Mouse (Mus musculus) bone marrow, adult 2 months (tissue): ENCODE measurements around the gene Rsg1. TPM values are rescaled to one million over a fixed set of nuclear protein-coding genes. Genes with fewer than 3 reads are reported as not detected.

Source experiments
- H3K27ac ChIP-seq: fragments of 200-500 bp; 2 replicates; pipeline ENCODE4 v1.5.1; 2012; ENCODE audit warnings: low read depth, mild to moderate bottlenecking, control low read depth, inconsistent platforms, low read length; ENCODE audit not compliant: control insufficient read depth, poor library complexity, insufficient read depth
- H3K4me1 ChIP-seq: fragments of 200-500 bp; 2 replicates; pipeline ENCODE4 v1.6.1; 2011; ENCODE audit warnings: low read length; ENCODE audit not compliant: control insufficient read depth, insufficient read depth
- H3K4me3 ChIP-seq: fragments of 200-500 bp; replicated peaks from 2 replicates; pipeline ENCODE3; 2011; ENCODE audit warnings: mild to moderate bottlenecking, low read depth, low read length, control low read depth; ENCODE audit not compliant: control insufficient read depth
- CTCF ChIP-seq: fragments of 200-500 bp; IDR thresholded peaks from 2 replicates; pipeline ENCODE4 v1.5.1; 2011; ENCODE audit warnings: low read length, control low read depth; ENCODE audit not compliant: control insufficient read depth, insufficient read depth
- POLR2A ChIP-seq: fragments of 200-500 bp; IDR thresholded peaks from 2 replicates; pipeline ENCODE4 v1.6.1; 2011; ENCODE audit warnings: low read depth, mild to moderate bottlenecking, control low read depth, low read length, borderline replicate concordance; ENCODE audit not compliant: control insufficient read depth
- WGBS: fragments of 180-500 bp; shearing (Covaris S2); methylation state at CpG from one replicate; pipeline ENCODE4 v1.1.7; 2018; 5-methylcytosine and 5-hydroxymethylcytosine counted together
- polyA plus RNA-seq: library from polyadenylated mRNA; stranded (reverse); fragments of >200 nt; gene quantifications from 2 replicates; pipeline ENCODE4 v1.2.4, GENCODE M21; 2011; ENCODE audit warnings: low replicate concordance; ENCODE audit not compliant: missing spikeins, insufficient read depth, insufficient read length

The Rsg1 gene
- polyA plus RNA-seq, 1 experiment: 2.1 TPM

DNA sequence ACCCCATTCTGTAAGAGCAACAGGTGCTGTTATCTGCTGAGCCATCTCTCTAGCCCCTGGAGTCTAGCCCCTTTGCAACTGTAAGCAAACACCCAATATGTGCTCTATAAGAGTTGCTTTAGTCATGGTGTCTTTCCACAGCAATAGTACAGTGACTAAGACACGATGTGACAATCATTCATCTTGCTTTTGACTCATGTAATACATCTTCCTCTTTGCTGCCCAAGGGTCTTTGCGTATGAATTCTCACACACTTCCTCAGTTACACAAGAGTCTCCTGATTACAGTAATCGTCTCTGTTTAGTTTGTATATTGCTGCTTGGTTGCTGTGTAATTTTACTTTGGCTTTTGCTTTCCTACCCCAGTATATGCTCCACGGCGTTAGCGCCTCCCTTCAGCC lies 31.8 kb upstream of the Rsg1 start:
- WGBS: 57% methylated on average over 6 of the region's 6 CpGs
- TF ChIP-seq POLR2A (no peak), CTCF (no peak)
- H3K4me1 ChIP-seq: peaks cover 1% of the 10 kb centered on the region; the same call in 1 of the 2 replicates
- H3K4me3 ChIP-seq: peak overlapping the region; percentile 22
- H3K27ac ChIP-seq: peak overlapping the region; percentile 59; the same call in 1 of the 2 replicates

DNA sequence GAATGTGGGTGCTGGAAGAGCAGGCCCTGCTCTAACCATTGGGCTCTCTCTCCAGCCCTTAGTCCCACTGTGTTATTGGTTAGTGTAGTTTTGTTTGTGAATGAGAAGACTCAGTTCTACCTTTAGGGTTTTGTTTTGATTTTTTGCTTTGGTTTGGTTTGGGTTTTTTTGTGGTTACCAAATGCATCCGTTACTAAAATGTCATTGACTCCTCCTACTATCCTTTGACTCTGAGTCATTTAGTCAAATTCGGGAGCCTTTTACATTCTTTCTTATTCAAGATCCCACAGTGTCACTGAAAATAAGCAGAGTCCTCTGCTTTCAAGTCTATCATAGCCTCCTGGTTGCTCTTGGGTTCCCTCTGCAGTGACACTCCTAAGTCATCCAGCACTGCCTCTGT lies 29.8 kb upstream of the Rsg1 start:
- H3K27ac ChIP-seq: no peak overlapping the region
- TF ChIP-seq CTCF (no peak), POLR2A (no peak)
- no peak overlapping the region for H3K4me3 ChIP-seq
- WGBS: 70% methylated on average over 2 of the region's 2 CpGs
- peaks cover 1% of the 10 kb centered on the region; the same call in 1 of the 2 replicates for H3K4me1 ChIP-seq

GRCm38 (mm10) chr4:141184426-141184825 lies 29.3 kb upstream of the Rsg1 start:
- WGBS: 88% methylated on average over 4 of the region's 4 CpGs

DNA sequence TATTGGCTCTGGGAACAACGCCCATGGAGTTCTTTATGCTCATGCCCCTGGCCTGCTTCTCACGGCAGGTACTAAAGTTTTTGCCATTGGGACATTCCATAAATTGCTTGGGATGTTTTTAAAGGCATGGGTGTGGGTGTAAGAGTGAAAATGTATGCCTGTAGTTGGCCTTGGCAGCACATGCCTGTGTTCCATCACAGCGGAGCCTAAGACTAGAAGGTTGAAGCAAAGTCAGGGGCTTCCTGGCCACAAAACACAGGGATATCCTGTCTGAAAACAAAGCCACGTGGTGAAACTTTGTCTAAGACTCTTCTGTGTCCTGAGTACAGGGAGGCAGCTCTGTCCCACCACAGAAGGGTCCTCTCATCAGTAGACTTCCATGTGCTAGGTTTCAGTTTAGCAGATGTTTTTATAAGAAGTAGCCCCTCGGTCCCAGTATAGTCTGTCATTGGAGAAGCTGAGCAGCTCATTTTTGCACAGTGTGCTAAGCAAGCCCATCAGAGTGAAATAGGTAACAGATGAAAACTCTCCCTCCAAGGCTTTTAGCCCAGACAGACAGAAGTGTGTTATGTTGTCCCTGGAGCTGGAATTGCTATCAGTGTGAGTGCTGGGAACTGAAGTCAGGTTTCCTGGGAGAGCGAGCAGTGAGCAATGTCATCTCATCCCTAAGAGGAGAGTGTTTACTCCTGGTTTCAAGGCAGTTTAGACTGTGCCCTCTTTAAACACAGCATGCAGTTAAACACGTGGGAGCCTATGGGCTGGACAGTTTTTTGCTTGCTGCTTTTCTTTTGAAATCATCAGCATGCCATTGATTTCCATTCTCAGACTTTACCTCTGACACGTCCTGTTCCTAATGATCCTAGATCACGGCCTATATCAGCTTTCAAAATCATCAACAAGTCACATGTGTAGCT lies 26.6 kb upstream of the Rsg1 start:
- TF ChIP-seq POLR2A: no peak
- no peak for TF ChIP-seq CTCF
- Histone ChIP-seq H3K4me3 (no peak overlapping the region), H3K27ac (no peak overlapping the region), H3K4me1 (no peaks in the 10 kb centered on the region; the same call in 1 of the 2 replicates)
- 77% methylated on average over 9 of the region's 9 CpGs for WGBS

More at GRCm38 (mm10) chr4:141184426-141184825, 29.3 kb upstream of the Rsg1 start:
- no peak overlapping the region for H3K4me3 ChIP-seq
- TF ChIP-seq POLR2A: no peak
- TF ChIP-seq CTCF: no peak
- H3K27ac ChIP-seq: no peak overlapping the region
- H3K4me1 ChIP-seq: peaks cover 1% of the 10 kb centered on the region; the same call in 1 of the 2 replicates

DNA sequence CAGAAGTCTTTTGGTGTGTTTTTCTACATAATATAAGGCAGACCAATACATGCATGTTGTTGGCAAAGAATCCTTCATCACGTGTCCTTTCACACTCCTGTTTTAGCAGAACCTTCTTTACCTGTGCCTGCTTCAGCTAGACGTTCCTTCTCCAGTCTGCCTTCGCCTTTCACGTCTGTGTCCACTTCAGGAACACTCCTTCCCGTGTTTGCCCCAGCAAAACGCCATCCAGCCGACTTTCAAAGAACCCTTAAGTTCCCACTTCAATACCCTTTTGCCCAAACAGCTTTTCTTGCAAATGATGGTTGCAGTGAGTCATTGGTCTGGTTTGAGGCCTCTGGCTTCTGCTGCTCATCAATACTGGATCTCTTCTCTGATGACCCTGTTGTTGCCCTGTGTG lies 22.5 kb upstream of the Rsg1 start:
- no peak overlapping the region for H3K4me3 ChIP-seq
- no peak overlapping the region for H3K27ac ChIP-seq
- no peak for TF ChIP-seq POLR2A
- no peak for TF ChIP-seq CTCF
- WGBS: 91% methylated on average over 7 of the region's 7 CpGs
- no peaks in the 10 kb centered on the region for H3K4me1 ChIP-seq

DNA sequence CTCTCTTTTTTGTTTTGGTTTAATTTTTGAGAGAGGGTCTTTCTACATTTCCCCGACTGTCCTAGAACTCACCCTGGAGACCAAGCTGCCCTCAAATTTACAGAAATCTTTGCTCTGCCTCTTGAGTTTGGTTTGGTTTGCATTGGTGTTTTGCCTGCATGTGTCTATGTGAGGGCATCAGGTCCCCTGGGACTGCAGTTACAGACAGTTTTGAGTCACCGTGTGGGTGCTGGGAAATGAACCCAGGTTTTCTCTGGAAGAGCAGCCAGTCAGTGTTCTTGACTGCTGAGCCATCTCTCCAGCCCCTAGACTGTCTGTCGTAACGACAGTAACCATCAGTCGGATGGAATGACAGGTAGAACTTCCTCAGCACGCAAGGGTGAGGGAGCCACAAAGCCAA lies 19.2 kb upstream of the Rsg1 start:
- TF ChIP-seq CTCF (no peak), POLR2A (no peak)
- H3K27ac ChIP-seq: no peak overlapping the region
- H3K4me1 ChIP-seq: no peaks in the 10 kb centered on the region
- no peak overlapping the region for H3K4me3 ChIP-seq
- 91% methylated on average over 6 of the region's 6 CpGs for WGBS

DNA sequence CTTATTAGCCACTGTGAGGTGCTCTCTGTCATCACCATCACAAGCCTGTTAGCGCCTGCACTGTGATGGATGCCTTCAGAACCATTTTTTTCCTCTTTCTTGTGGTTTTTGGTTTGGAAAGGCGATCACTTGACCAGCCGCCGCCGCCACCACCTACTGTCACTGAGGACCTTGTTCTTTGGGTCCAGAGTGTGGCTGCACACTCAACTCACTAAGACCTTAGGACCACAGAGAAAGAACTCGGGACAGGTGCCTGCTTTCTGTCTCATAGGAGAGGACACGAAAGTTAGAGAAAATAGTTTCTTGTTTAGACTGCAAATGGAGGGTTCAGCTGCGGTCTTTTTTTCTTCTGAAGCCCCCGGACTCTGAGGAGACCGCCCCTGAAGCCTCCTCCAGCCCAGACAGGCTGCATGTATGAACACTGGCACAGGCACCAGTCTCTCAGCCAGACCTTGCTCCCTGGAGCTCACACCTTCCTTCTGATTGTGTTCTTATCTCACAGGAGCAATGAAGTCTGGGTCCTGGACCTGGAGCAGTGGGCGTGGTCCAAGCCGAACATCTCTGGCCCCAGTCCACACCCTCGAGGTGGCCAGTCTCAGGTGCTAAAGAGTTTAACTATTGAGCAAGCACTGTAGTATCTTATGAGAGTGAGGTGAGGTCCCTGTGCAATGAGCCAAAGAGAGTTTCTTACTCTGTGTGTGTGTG lies 16.6 kb upstream of the Rsg1 start:
- no peak overlapping the region for H3K4me3 ChIP-seq
- no peak overlapping the region for H3K27ac ChIP-seq
- TF ChIP-seq POLR2A (no peak), CTCF (no peak)
- no peaks in the 10 kb centered on the region for H3K4me1 ChIP-seq
- WGBS: 89% methylated on average over 13 of the region's 13 CpGs

DNA sequence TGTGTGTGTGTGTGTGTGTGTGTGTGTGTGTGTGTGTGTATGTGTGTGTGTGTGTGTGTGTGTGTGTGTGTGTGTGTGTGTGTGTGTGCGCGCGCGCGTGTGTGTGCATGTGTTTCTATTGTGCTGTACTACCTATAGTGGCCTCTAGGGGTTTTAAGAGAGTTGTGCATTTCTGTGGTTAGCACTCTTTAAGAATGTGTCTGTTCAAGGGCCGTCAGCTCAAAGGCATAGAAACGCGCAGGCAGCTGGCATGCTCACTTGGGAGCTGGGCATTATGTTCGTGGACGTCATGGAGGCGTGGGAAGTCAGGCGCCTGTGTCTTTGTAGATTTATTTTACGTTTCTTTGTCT lies 16.1 kb upstream of the Rsg1 start:
- 93% methylated on average over 13 of the region's 13 CpGs for WGBS
- H3K4me1 ChIP-seq: no peaks in the 10 kb centered on the region
- no peak for TF ChIP-seq CTCF
- no peak for TF ChIP-seq POLR2A
- H3K4me3 ChIP-seq: no peak overlapping the region
- no peak overlapping the region for H3K27ac ChIP-seq

- no peak overlapping the region for H3K4me3 ChIP-seq
- no peaks in the 10 kb centered on the region for H3K4me1 ChIP-seq
- TF ChIP-seq POLR2A: no peak
- TF ChIP-seq CTCF: no peak
- WGBS: 67% methylated on average over 11 of the region's 11 CpGs
- H3K27ac ChIP-seq: no peak overlapping the region
Measured at GRCm38 (mm10) chr4:141200906-141201305, 12.8 kb upstream of the Rsg1 start.
